Mouse (Mus musculus): ENCODE data around the gene Btn1a1. TPM values are rescaled to one million over a fixed set of nuclear protein-coding genes. Genes with fewer than 3 reads are reported as not detected.

Btn1a1 gene
- polyA plus RNA-seq, 1 experiment from 2014 or later, result 0.06 TPM

DNA sequence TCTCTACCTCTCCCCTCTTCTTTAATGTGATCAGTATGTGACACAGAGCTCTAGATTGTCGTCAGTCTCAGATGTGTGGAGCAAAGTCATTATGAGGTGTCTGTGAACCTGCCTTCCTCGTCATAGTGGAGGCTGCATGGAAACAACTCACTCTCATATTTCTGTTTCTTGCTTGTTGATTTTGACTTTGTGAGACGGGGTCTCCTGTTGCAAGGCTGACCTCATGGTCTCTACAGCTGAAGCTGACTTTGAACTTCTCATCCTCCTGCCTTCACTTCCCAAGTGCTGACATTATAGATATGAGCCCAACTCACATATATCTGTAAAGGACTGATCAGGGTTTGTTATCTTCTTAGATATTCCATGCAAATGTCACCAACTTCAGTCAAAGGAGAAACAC is 16.9 kb downstream of the Btn1a1 start:
- ATAC-seq, result no peak
- WGBS, result 58% methylated on average over 3 of the region's 3 CpGs
- Histone ChIP-seq H3K36me3 (ENCODE audit: control insufficient read depth, insufficient read depth) (no peaks in the 10 kb centered on the region), H3K4me1 (replicated peaks; ENCODE audit: control insufficient read depth, insufficient read depth, low read length) (peaks cover 12% of the 10 kb centered on the region), H3K4me2 (ENCODE audit: low read length) (peak overlapping the region; percentile 57), H3K4me3 (replicated peaks; ENCODE audit: low read length) (peak overlapping the region; percentile 51), H3K9me3 (ENCODE audit: control insufficient read depth, low read length) (no peaks in the 10 kb centered on the region), H3K9ac (replicated peaks; ENCODE audit: low read depth, low read length) (peak overlapping the region; percentile 54; the same call in 1 of the 2 replicates), H3K27me3 (replicated peaks; ENCODE audit: control insufficient read depth, insufficient read depth, low read length) (no peaks in the 10 kb centered on the region), H3K27ac (ENCODE audit: low read length) (no peak overlapping the region)

DNA sequence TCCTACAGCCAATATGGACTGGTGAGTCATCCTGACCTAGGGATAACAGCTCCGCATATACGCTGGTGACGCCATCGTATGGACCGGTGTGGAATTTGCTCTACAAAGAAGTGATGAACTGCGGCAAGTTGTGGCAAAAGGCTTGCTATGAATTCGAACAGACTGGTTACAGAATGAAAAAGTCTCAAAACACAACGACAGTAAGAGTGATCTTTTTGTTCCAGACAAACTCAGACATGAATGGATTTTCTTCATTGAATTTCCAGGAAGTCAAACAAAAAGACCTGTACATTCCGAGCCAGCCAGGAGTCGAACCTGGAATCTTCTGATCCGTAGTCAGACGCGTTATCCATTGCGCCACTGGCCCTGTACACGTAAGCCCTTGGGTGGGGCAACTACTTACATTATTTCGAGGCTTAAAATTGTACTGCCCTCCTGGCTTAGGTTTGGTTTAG is 19.2 kb downstream of the Btn1a1 start:
- Histone ChIP-seq H3K36me3 (ENCODE audit: control insufficient read depth, insufficient read depth) (no peaks in the 10 kb centered on the region), H3K9me3 (ENCODE audit: control insufficient read depth, low read length) (no peaks in the 10 kb centered on the region), H3K27me3 (replicated peaks; ENCODE audit: control insufficient read depth, insufficient read depth, low read length) (no peaks in the 10 kb centered on the region), H3K4me2 (ENCODE audit: low read length) (peak overlapping the region; percentile 81), H3K4me3 (replicated peaks; ENCODE audit: low read length) (peak overlapping the region; percentile 84), H3K9ac (replicated peaks; ENCODE audit: low read depth, low read length) (peak overlapping the region; percentile 63), H3K4me1 (replicated peaks; ENCODE audit: control insufficient read depth, insufficient read depth, low read length) (peaks cover 12% of the 10 kb centered on the region), H3K27ac (ENCODE audit: low read length) (peak overlapping the region; percentile 99)
- under 1% methylated on average over 16 of the region's 16 CpGs for WGBS
- ATAC-seq, result peak; percentile 70

DNA sequence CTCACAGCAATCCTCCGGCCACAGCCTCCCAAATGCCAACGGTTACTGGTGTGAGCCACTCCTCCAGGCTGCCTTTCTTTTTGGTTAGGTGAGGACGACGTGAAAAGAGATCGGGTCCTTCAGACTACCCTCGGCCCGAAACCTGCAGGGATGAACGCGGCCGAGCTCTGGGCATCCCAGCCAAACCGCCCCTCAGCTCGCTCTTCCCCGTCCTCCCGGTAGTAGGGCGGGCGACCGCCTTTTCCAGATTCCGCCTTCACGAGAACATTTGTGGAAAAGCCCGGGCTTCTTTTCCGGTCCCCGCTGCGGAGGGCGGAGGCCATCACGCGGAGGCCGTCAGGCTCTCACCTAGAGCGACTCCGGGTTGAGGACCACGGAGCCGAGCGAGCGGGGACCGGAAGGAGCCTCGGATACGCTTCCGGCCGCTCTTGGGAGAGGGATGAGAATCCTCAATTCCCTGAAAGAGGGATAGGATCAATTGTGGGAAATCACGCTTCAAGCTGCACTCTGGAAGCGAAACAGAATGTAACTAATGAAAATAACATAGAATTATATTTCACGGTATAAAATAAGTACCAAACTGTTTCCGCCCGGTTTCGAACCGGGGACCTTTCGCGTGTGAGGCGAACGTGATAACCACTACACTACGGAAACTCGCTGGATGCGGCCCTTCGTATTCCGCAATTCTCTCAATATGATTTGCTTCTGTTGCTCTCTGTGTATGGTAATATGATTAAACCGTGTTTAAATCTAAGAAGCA is 20.0 kb downstream of the Btn1a1 start:
- H3K27me3 ChIP-seq (replicated peaks; ENCODE audit: control insufficient read depth, insufficient read depth, low read length), result no peaks in the 10 kb centered on the region
- H3K4me2 ChIP-seq (ENCODE audit: low read length), result peak overlapping the region; percentile 81
- ATAC-seq, result peak; percentile 89
- peak overlapping the region; percentile 99 for H3K27ac ChIP-seq (ENCODE audit: low read length)
- WGBS, result under 1% methylated on average over 55 of the region's 55 CpGs
- H3K9ac ChIP-seq (replicated peaks; ENCODE audit: low read depth, low read length), result peak overlapping the region; percentile 79
- no peaks in the 10 kb centered on the region for H3K36me3 ChIP-seq (ENCODE audit: control insufficient read depth, insufficient read depth)
- H3K4me1 ChIP-seq (replicated peaks; ENCODE audit: control insufficient read depth, insufficient read depth, low read length), result peaks cover 12% of the 10 kb centered on the region
- H3K9me3 ChIP-seq (ENCODE audit: control insufficient read depth, low read length), result no peaks in the 10 kb centered on the region
- H3K4me3 ChIP-seq (replicated peaks; ENCODE audit: low read length), result peak overlapping the region; percentile 84

DNA sequence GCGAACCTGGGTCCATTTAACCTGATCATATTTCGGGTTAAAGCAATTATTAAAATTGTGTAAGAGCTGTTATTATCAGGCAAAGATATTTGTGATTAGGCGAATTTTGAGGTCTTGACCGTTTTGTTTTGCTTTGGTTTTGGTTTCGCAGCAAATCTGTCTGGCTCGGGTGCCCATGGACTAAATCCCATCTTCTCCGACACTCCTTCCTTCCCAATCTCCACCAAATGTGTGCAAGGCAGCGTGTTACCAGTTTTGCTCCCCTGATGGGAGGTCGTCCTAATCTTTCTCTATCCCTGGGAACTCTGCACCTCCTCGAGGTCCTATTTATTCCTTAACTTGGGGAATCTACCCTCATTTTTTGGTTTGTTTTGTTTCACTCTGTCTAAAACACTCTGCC is 20.5 kb downstream of the Btn1a1 start:
- Histone ChIP-seq H3K4me1 (replicated peaks; ENCODE audit: control insufficient read depth, insufficient read depth, low read length) (peaks cover 12% of the 10 kb centered on the region), H3K4me3 (replicated peaks; ENCODE audit: low read length) (peak overlapping the region; percentile 84), H3K27ac (ENCODE audit: low read length) (peak overlapping the region; percentile 99), H3K9ac (replicated peaks; ENCODE audit: low read depth, low read length) (peak overlapping the region; percentile 79), H3K4me2 (ENCODE audit: low read length) (peak overlapping the region; percentile 81), H3K27me3 (replicated peaks; ENCODE audit: control insufficient read depth, insufficient read depth, low read length) (no peaks in the 10 kb centered on the region), H3K9me3 (ENCODE audit: control insufficient read depth, low read length) (no peaks in the 10 kb centered on the region), H3K36me3 (ENCODE audit: control insufficient read depth, insufficient read depth) (no peaks in the 10 kb centered on the region)
- ATAC-seq, result peak; percentile 5
- 4% methylated on average over 10 of the region's 10 CpGs for WGBS

DNA sequence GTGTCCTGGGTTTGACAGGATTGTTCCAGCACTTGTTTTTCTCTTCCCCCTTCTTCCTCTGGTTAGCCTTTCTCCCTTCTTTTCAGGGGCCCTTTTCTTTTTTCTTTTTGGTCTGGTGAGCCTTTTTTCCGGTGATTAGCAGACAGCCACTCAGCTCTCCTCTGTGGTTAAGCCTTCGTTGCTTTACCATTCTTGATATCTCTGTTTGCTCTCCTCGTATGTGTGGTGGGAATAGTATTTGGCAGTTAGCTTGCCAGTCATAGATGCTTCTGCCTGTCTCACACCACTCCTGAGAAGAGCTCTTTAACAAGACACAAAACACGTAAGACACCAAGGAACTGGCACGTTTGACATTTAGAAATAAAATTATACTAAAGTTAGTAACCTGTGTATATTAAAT is 21.2 kb downstream of the Btn1a1 start:
- Histone ChIP-seq H3K27me3 (replicated peaks; ENCODE audit: control insufficient read depth, insufficient read depth, low read length) (no peaks in the 10 kb centered on the region), H3K9me3 (ENCODE audit: control insufficient read depth, low read length) (no peaks in the 10 kb centered on the region), H3K4me1 (replicated peaks; ENCODE audit: control insufficient read depth, insufficient read depth, low read length) (peaks cover 12% of the 10 kb centered on the region), H3K9ac (replicated peaks; ENCODE audit: low read depth, low read length) (0 out of 2 replicates have a peak overlapping the region, but pooled peaks have one; percentile 29), H3K27ac (ENCODE audit: low read length) (peak overlapping the region; percentile 47), H3K4me3 (replicated peaks; ENCODE audit: low read length) (peak overlapping the region; percentile 26), H3K36me3 (ENCODE audit: control insufficient read depth, insufficient read depth) (no peaks in the 10 kb centered on the region), H3K4me2 (ENCODE audit: low read length) (peak overlapping the region; percentile 81)
- 27% methylated on average over 5 of the region's 5 CpGs for WGBS
- ATAC-seq, result no peak

DNA sequence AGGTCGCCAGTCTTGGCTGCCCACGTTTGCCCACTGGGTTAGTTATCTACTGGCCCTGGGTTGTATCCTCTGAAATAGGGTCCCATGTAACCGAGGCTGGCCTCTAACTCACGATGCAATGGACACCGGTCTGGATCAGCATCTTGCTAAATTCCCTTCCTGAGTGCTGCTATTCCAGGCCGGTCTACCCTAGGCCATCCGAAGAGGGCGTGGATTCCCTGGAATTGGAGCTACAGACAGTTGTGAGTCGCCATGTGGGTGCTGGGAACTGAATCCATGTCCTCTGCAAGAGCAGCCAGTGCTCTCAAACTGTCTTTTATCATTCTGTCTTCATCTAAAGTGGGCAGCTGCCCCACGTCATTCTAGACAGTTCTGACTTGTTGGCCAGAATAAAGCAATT is 25.8 kb downstream of the Btn1a1 start:
- Histone ChIP-seq H3K9ac (replicated peaks; ENCODE audit: low read depth, low read length) (no peak overlapping the region), H3K27me3 (replicated peaks; ENCODE audit: control insufficient read depth, insufficient read depth, low read length) (no peaks in the 10 kb centered on the region), H3K27ac (ENCODE audit: low read length) (no peak overlapping the region), H3K36me3 (ENCODE audit: control insufficient read depth, insufficient read depth) (no peaks in the 10 kb centered on the region), H3K4me3 (replicated peaks; ENCODE audit: low read length) (no peak overlapping the region), H3K4me2 (ENCODE audit: low read length) (no peak overlapping the region), H3K9me3 (ENCODE audit: control insufficient read depth, low read length) (no peaks in the 10 kb centered on the region), H3K4me1 (replicated peaks; ENCODE audit: control insufficient read depth, insufficient read depth, low read length) (peaks cover 11% of the 10 kb centered on the region)
- 61% methylated on average over 10 of the region's 10 CpGs for WGBS
- ATAC-seq, result no peak

DNA sequence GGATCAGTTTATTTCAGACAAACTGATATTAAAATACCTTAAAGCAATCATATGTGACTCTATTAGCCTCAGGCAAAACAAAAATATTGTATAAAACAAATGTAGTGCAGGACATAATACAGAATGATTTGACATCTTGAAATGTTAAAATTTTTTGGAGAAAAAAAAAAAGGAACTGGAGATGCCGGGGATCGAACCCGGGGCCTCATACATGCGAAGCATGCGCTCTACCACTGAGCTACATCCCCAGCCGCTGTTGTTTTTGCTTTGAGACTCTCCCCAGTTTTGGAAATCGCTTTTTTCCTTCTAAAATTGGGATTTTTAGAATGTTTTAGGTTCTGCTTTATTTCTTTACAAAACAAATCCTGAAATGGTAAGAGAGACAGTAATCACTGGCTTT is 27.2 kb downstream of the Btn1a1 start:
- no peak overlapping the region for H3K27ac ChIP-seq (ENCODE audit: low read length)
- H3K36me3 ChIP-seq (ENCODE audit: control insufficient read depth, insufficient read depth), result no peaks in the 10 kb centered on the region
- H3K27me3 ChIP-seq (replicated peaks; ENCODE audit: control insufficient read depth, insufficient read depth, low read length), result no peaks in the 10 kb centered on the region
- H3K4me1 ChIP-seq (replicated peaks; ENCODE audit: control insufficient read depth, insufficient read depth, low read length), result 0 out of 2 replicates have a peak, but pooled peaks cover 2% of the 10 kb centered on the region
- 0 out of 2 replicates have a peak overlapping the region, but pooled peaks have one; percentile 25 for H3K9ac ChIP-seq (replicated peaks; ENCODE audit: low read depth, low read length)
- peak; percentile 64 for ATAC-seq
- peak overlapping the region; percentile 50 for H3K4me3 ChIP-seq (replicated peaks; ENCODE audit: low read length)
- no peaks in the 10 kb centered on the region for H3K9me3 ChIP-seq (ENCODE audit: control insufficient read depth, low read length)
- WGBS, result 0% methylated on average over 7 of the region's 7 CpGs
- peak overlapping the region; percentile 75 for H3K4me2 ChIP-seq (ENCODE audit: low read length)

DNA sequence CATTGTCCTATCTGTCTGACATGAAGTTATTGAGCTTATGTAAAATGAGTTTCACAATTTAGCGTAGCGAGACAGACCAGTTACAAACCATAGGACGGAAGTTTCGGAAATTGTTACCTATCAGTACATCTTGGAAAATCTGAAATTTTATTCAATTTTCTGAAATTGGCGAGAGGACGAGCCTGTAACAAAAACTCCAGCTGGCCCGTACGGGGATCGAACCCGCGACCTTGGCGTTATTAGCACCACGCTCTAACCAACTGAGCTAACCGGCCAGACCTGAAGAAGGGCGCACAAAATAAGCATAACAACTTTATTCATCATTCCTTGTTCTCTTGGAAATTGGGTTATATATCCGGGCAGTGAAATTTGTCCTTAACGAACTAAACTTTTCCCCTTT is 27.8 kb downstream of the Btn1a1 start:
- WGBS, result under 1% methylated on average over 17 of the region's 17 CpGs
- Histone ChIP-seq H3K9me3 (ENCODE audit: control insufficient read depth, low read length) (no peaks in the 10 kb centered on the region), H3K4me1 (replicated peaks; ENCODE audit: control insufficient read depth, insufficient read depth, low read length) (peaks cover 6% of the 10 kb centered on the region), H3K27me3 (replicated peaks; ENCODE audit: control insufficient read depth, insufficient read depth, low read length) (no peaks in the 10 kb centered on the region), H3K4me3 (replicated peaks; ENCODE audit: low read length) (peak overlapping the region; percentile 50), H3K4me2 (ENCODE audit: low read length) (peak overlapping the region; percentile 75), H3K27ac (ENCODE audit: low read length) (no peak overlapping the region; the same call in 1 of the 2 replicates), H3K36me3 (ENCODE audit: control insufficient read depth, insufficient read depth) (no peaks in the 10 kb centered on the region), H3K9ac (replicated peaks; ENCODE audit: low read depth, low read length) (no peak overlapping the region)
- ATAC-seq, result peak; percentile 90

DNA sequence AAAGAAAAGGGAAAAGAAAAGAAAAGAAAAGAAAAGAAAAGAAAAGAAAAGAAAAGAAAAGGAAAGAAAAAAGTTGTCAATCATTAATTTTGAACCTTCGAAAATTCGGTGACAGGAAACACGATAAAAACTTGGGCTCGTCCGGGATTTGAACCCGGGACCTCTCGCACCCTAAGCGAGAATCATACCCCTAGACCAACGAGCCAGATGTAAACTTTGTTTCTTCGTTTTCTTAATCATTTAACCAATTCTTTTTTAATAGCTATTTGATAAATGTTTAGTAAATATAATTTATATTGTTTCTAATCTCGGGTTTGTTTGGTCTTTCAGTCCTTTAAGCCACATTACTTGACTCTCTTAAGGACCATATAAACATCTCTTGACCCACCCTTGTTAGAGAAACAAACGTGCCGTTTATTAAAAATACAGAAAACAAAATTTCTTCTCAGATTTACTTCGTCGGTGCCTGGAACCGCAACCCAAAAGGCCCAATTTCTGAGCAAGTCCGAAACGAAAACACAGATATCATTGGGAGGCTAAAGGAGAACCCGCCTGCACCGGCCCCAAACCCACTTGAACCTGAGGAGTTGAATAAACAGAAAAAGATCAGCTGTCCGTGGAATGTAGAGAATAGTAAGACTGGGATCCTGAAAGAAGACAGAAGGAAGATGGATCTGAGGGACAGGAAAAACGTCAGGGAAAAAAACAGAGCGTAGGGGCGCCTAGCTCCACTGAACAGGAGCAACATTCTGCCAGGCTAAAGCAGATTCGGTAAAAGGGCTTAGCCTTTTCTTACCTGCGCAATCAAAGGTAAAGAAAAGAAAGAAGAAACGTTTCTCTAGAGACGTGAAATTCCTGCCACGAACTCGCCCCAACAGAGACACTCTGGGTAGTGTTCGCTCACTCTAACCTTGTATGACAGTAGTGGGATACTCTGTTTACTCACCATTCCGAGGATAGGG is 28.6 kb downstream of the Btn1a1 start:
- H3K4me1 ChIP-seq (replicated peaks; ENCODE audit: control insufficient read depth, insufficient read depth, low read length), result peaks cover 6% of the 10 kb centered on the region

More for the DNA sequence above, 28.6 kb downstream of the Btn1a1 start:
- H3K27ac ChIP-seq (ENCODE audit: low read length), result peak overlapping the region; percentile 49
- peak overlapping the region; percentile 50 for H3K4me3 ChIP-seq (replicated peaks; ENCODE audit: low read length)
- no peaks in the 10 kb centered on the region for H3K9me3 ChIP-seq (ENCODE audit: control insufficient read depth, low read length)
- under 1% methylated on average over 32 of the region's 32 CpGs for WGBS
- peak; percentile 29 for ATAC-seq
- peak overlapping the region; percentile 58 for H3K9ac ChIP-seq (replicated peaks; ENCODE audit: low read depth, low read length)
- no peaks in the 10 kb centered on the region for H3K36me3 ChIP-seq (ENCODE audit: control insufficient read depth, insufficient read depth)
- no peaks in the 10 kb centered on the region for H3K27me3 ChIP-seq (replicated peaks; ENCODE audit: control insufficient read depth, insufficient read depth, low read length)
- peak overlapping the region; percentile 75 for H3K4me2 ChIP-seq (ENCODE audit: low read length)

Data from forebrain, embryonic 16.5 days (tissue).